Mouse (Mus musculus): ENCODE results near the gene Stard7. TPM values are rescaled to one million over a fixed set of nuclear protein-coding genes. Genes with fewer than 3 reads are reported as not detected.
"Not testable (repeated sequence)": the region's sequence is repeated elsewhere in the genome, so short reads cannot be mapped to it uniquely, and the experiment has no call there.

The Stard7 gene
- polyA plus RNA-seq, 1 experiment from 2014 or later, result 113 TPM

- peak overlapping the region; percentile 45; the same call in 1 of the 2 replicates for H3K4me3 ChIP-seq (ENCODE audit: low read length)
- peak overlapping the region; percentile 70 for H3K4me2 ChIP-seq (ENCODE audit: low read depth, low read length)
- H3K36me3 ChIP-seq (ENCODE audit: control insufficient read depth, insufficient read depth); H3K9me3 ChIP-seq (replicated peaks; ENCODE audit: control insufficient read depth, low read length); H3K27me3 ChIP-seq (ENCODE audit: control insufficient read depth, insufficient read depth, low read length); H3K27ac ChIP-seq (ENCODE audit: low read length); ATAC-seq (replicated peaks; ENCODE audit: extremely low read depth, insufficient read depth, low FRiP score); H3K9ac ChIP-seq (ENCODE audit: low read length): not testable (repeated sequence)
- H3K4me1 ChIP-seq (ENCODE audit: control insufficient read depth, insufficient read depth, low read length), result peaks cover 37% of the 10 kb centered on the region
- WGBS, result 88% methylated on average over 4 of the region's 4 CpGs
Observed at GRCm38 (mm10) chr2:127272049-127272448, 2.0 kb downstream of the Stard7 start.

DNA sequence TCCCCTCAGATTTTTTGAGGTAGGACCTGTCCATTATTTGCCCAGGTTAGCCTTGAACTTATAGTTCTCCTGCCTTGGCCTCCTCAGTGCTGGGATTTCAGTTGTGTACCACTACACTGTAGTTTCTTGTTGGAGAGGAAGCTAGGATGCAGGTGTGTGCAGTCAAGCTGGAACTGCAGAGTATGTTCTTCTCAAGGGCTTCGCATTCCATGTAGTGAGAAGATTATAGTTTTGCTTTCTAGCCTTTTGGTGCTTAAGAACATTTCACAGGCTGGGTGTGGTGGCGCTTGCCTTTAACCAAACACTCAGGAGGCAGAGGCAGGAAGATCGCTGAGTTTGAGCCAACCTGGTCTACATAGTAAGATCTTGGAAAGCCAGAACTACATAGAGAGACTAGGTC lies 2.8 kb downstream of the Stard7 start:
- Histone ChIP-seq H3K4me2 (ENCODE audit: low read depth, low read length) (no peak overlapping the region), H3K27me3 (ENCODE audit: control insufficient read depth, insufficient read depth, low read length) (no peaks in the 10 kb centered on the region), H3K9me3 (replicated peaks; ENCODE audit: control insufficient read depth, low read length) (no peaks in the 10 kb centered on the region), H3K9ac (ENCODE audit: low read length) (no peak overlapping the region), H3K4me1 (ENCODE audit: control insufficient read depth, insufficient read depth, low read length) (peaks cover 37% of the 10 kb centered on the region), H3K4me3 (ENCODE audit: low read length) (no peak overlapping the region), H3K27ac (ENCODE audit: low read length) (no peak overlapping the region), H3K36me3 (ENCODE audit: control insufficient read depth, insufficient read depth) (no peaks in the 10 kb centered on the region)
- WGBS, result 92% methylated on average over 3 of the region's 3 CpGs
- ATAC-seq (replicated peaks; ENCODE audit: extremely low read depth, insufficient read depth, low FRiP score), result no peak

- H3K36me3 ChIP-seq (ENCODE audit: control insufficient read depth, insufficient read depth), result no peaks in the 10 kb centered on the region
- 65% methylated on average over 2 of the region's 2 CpGs for whole genome bisulfite sequencing
- ATAC-seq (replicated peaks; ENCODE audit: extremely low read depth, insufficient read depth, low FRiP score), result no peak
- peak overlapping the region; percentile 51; the same call in 1 of the 2 replicates for H3K27ac ChIP-seq (ENCODE audit: low read length)
- peak overlapping the region; percentile 38; the same call in 1 of the 2 replicates for H3K4me2 ChIP-seq (ENCODE audit: low read depth, low read length)
- H3K9ac ChIP-seq (ENCODE audit: low read length), result peak overlapping the region; percentile 41; the same call in 1 of the 2 replicates
- H3K4me3 ChIP-seq (ENCODE audit: low read length), result no peak overlapping the region
- H3K4me1 ChIP-seq (ENCODE audit: control insufficient read depth, insufficient read depth, low read length), result peaks cover 36% of the 10 kb centered on the region
- H3K9me3 ChIP-seq (replicated peaks; ENCODE audit: control insufficient read depth, low read length), result no peaks in the 10 kb centered on the region
- H3K27me3 ChIP-seq (ENCODE audit: control insufficient read depth, insufficient read depth, low read length), result no peaks in the 10 kb centered on the region
Observed at GRCm38 (mm10) chr2:127274590-127274989, 4.6 kb downstream of the Stard7 start.

DNA sequence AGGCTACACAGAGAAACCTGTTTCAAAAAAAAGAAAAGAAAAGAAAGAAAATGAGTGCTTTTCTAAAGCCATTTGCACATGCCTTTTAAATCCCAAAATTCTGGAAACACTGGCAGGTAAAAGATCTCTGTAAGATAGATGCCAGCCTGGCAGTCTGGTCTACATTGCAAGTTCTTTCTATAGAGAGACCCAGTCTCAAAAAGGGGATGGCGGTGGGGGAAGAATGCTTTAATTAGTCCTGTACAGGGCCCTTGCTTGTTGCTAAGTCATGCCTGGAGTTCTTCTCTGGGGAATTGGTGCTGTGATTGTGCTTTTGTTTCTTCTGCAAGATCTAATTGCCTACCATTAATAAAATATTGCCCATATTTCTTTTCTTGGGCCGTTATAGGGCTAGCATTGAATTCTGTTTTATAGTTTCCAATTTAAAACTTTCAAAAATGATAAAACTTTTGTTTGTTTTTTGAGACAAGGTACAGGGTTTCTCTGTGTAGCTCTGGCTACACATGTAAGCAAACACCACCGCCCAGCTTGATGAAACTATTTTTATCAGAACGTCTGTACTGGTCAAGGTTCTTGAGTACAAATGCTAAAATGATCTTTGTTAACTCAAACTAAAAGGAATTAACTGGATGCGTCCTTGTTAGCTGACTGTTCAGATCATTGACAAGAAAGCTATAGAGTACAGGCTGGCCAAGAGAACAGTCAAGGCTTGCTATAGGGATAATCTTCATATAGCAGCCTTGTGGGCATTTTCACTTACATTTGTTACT lies 5.7 kb downstream of the Stard7 start:
- peaks cover 36% of the 10 kb centered on the region for H3K4me1 ChIP-seq (ENCODE audit: control insufficient read depth, insufficient read depth, low read length)
- ATAC-seq (replicated peaks; ENCODE audit: extremely low read depth, insufficient read depth, low FRiP score), result no peak
- peak overlapping the region; percentile 23; the same call in 1 of the 2 replicates for H3K4me2 ChIP-seq (ENCODE audit: low read depth, low read length)
- H3K9me3 ChIP-seq (replicated peaks; ENCODE audit: control insufficient read depth, low read length), result no peaks in the 10 kb centered on the region
- WGBS, result 57% methylated on average over 5 of the region's 5 CpGs
- no peak overlapping the region for H3K9ac ChIP-seq (ENCODE audit: low read length)
- H3K27me3 ChIP-seq (ENCODE audit: control insufficient read depth, insufficient read depth, low read length), result no peaks in the 10 kb centered on the region
- no peak overlapping the region for H3K4me3 ChIP-seq (ENCODE audit: low read length)
- H3K36me3 ChIP-seq (ENCODE audit: control insufficient read depth, insufficient read depth), result no peaks in the 10 kb centered on the region
- H3K27ac ChIP-seq (ENCODE audit: low read length), result peak overlapping the region; percentile 51

DNA sequence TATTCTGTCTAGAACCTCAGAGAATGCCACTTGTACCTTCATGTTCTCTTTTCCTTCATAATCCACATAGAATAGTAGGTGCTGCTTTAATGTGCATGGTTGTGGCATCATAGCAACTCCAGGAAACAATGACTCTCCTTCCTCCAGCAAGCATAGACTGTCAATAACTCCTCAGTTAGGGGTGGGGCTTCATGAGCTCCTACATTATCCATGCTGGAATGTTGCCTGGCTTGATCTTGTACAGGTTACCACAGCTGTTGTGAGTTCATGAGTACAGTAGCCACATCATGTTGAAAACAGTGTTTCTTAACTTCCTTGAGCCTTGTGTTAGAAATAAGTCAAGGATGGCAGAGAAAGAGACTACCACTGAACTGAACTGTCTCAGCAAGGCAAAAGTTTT lies 8.1 kb downstream of the Stard7 start:
- Histone ChIP-seq H3K27ac (ENCODE audit: low read length) (no peak overlapping the region), H3K9me3 (replicated peaks; ENCODE audit: control insufficient read depth, low read length) (no peaks in the 10 kb centered on the region), H3K4me1 (ENCODE audit: control insufficient read depth, insufficient read depth, low read length) (peaks cover 28% of the 10 kb centered on the region), H3K4me2 (ENCODE audit: low read depth, low read length) (no peak overlapping the region), H3K4me3 (ENCODE audit: low read length) (no peak overlapping the region), H3K9ac (ENCODE audit: low read length) (no peak overlapping the region), H3K36me3 (ENCODE audit: control insufficient read depth, insufficient read depth) (no peaks in the 10 kb centered on the region), H3K27me3 (ENCODE audit: control insufficient read depth, insufficient read depth, low read length) (no peaks in the 10 kb centered on the region)
- no peak for ATAC-seq (replicated peaks; ENCODE audit: extremely low read depth, insufficient read depth, low FRiP score)

- ATAC-seq (replicated peaks; ENCODE audit: extremely low read depth, insufficient read depth, low FRiP score), result no peak
- H3K4me2 ChIP-seq (ENCODE audit: low read depth, low read length), result no peak overlapping the region
- H3K27ac ChIP-seq (ENCODE audit: low read length), result no peak overlapping the region
Observed at GRCm38 (mm10) chr2:127292250-127292649, 22.2 kb downstream of the Stard7 start.

GRCm38 (mm10) chr2:127297001-127297805 lies 27.2 kb downstream of the Stard7 start:
- Histone ChIP-seq H3K27me3 (ENCODE audit: control insufficient read depth, insufficient read depth, low read length) (no peaks in the 10 kb centered on the region), H3K4me1 (ENCODE audit: control insufficient read depth, insufficient read depth, low read length) (no peaks in the 10 kb centered on the region), H3K9me3 (replicated peaks; ENCODE audit: control insufficient read depth, low read length) (no peaks in the 10 kb centered on the region), H3K4me3 (ENCODE audit: low read length) (no peak overlapping the region), H3K9ac (ENCODE audit: low read length) (no peak overlapping the region), H3K27ac (ENCODE audit: low read length) (no peak overlapping the region), H3K4me2 (ENCODE audit: low read depth, low read length) (no peak overlapping the region), H3K36me3 (ENCODE audit: control insufficient read depth, insufficient read depth) (peaks cover 62% of the 10 kb centered on the region)
- ATAC-seq (replicated peaks; ENCODE audit: extremely low read depth, insufficient read depth, low FRiP score), result no peak
- WGBS, result 89% methylated on average over 7 of the region's 7 CpGs

More at GRCm38 (mm10) chr2:127292250-127292649, 22.2 kb downstream of the Stard7 start:
- Histone ChIP-seq H3K36me3 (ENCODE audit: control insufficient read depth, insufficient read depth) (peaks cover 55% of the 10 kb centered on the region), H3K27me3 (ENCODE audit: control insufficient read depth, insufficient read depth, low read length) (no peaks in the 10 kb centered on the region), H3K9ac (ENCODE audit: low read length) (no peak overlapping the region), H3K4me1 (ENCODE audit: control insufficient read depth, insufficient read depth, low read length) (no peaks in the 10 kb centered on the region), H3K9me3 (replicated peaks; ENCODE audit: control insufficient read depth, low read length) (no peaks in the 10 kb centered on the region), H3K4me3 (ENCODE audit: low read length) (no peak overlapping the region)
- 56% methylated on average over 4 of the region's 4 CpGs for WGBS

DNA sequence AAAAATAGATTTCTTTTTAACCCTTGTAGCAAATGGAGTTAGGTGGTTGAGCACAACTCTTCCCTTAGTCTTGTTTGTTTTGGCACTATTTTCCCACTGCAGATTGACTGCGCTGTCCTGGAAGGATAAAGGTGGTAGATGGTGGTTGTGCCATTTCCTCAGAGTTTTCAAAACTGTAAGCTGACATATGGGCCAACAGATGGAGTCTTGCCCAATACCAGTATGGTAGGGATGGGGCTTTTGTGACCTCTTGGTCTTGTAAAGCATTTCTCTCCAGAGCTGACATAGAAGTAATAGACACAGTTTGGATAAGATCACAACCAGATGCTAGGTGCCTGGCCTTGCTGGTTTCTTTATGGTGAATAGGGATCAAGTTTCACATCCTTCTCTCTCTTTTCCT lies 28.0 kb downstream of the Stard7 start:
- H3K4me3 ChIP-seq (ENCODE audit: low read length), result no peak overlapping the region
- peaks cover 58% of the 10 kb centered on the region for H3K36me3 ChIP-seq (ENCODE audit: control insufficient read depth, insufficient read depth)
- H3K9ac ChIP-seq (ENCODE audit: low read length), result no peak overlapping the region
- no peaks in the 10 kb centered on the region for H3K27me3 ChIP-seq (ENCODE audit: control insufficient read depth, insufficient read depth, low read length)
- WGBS, result 96% methylated on average over 1 of the region's 1 CpGs
- H3K9me3 ChIP-seq (replicated peaks; ENCODE audit: control insufficient read depth, low read length), result no peaks in the 10 kb centered on the region
- H3K4me1 ChIP-seq (ENCODE audit: control insufficient read depth, insufficient read depth, low read length), result no peaks in the 10 kb centered on the region
- H3K27ac ChIP-seq (ENCODE audit: low read length), result no peak overlapping the region
- no peak for ATAC-seq (replicated peaks; ENCODE audit: extremely low read depth, insufficient read depth, low FRiP score)
- H3K4me2 ChIP-seq (ENCODE audit: low read depth, low read length), result no peak overlapping the region

DNA sequence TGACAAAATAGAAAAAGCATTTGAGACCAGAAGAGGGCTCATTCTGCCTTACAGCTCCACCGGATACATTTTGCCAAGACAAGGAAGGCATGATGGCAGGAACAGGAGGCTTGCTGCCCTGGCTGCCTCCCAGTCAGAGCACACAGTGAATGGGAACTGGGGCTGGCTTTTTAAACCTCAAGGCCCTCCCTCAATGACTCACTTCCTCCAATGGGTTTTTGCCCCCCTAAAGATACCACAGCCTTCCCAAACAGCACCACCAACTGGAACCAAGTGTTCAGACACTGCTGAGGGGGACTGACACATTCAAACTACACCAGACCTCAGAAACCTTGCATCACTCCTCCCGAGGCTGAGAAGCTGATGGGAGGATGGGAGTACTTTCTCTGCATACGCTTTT lies 30.7 kb downstream of the Stard7 start:
- Histone ChIP-seq H3K4me1 (ENCODE audit: control insufficient read depth, insufficient read depth, low read length) (no peaks in the 10 kb centered on the region), H3K27ac (ENCODE audit: low read length) (no peak overlapping the region), H3K27me3 (ENCODE audit: control insufficient read depth, insufficient read depth, low read length) (no peaks in the 10 kb centered on the region), H3K4me3 (ENCODE audit: low read length) (no peak overlapping the region), H3K9me3 (replicated peaks; ENCODE audit: control insufficient read depth, low read length) (no peaks in the 10 kb centered on the region), H3K36me3 (ENCODE audit: control insufficient read depth, insufficient read depth) (peaks cover 48% of the 10 kb centered on the region), H3K4me2 (ENCODE audit: low read depth, low read length) (no peak overlapping the region), H3K9ac (ENCODE audit: low read length) (no peak overlapping the region)
- 73% methylated on average over 3 of the region's 3 CpGs for WGBS
- ATAC-seq (replicated peaks; ENCODE audit: extremely low read depth, insufficient read depth, low FRiP score), result no peak
